Mouse (Mus musculus) embryonic facial prominence, embryonic 12.5 days (tissue): Measurements from ENCODE around the gene Vps51. TPM values are rescaled to one million over a fixed set of nuclear protein-coding genes. Genes with fewer than 3 reads are reported as not detected.
"Not testable (repeated sequence)": the region's sequence is repeated elsewhere in the genome, so short reads cannot be mapped to it uniquely, and the experiment has no call there.

Experiments used
- ATAC-seq: fragments of 200-750 bp; cut with Nextera tagmentation; 2 replicates; pipeline ENCODE4 v1.8.0; 2017; ENCODE audit not compliant: insufficient number of reproducible peaks, insufficient read depth, low FRiP score, low TSS enrichment
- H3K27ac ChIP-seq: fragments of 300-500 bp; sonication (generic); 2 replicates; pipeline ENCODE4 v1.5.1; 2016; ENCODE audit warnings: mild to moderate bottlenecking
- H3K27me3 ChIP-seq: fragments of 300-500 bp; sonication (generic); 2 replicates; pipeline ENCODE4 v1.6.1; 2016; ENCODE audit warnings: mild to moderate bottlenecking, moderate library complexity
- H3K36me3 ChIP-seq: fragments of 300-500 bp; sonication (generic); 2 replicates; pipeline ENCODE4 v1.6.1; 2016; ENCODE audit warnings: mild to moderate bottlenecking
- H3K4me1 ChIP-seq: fragments of 300-500 bp; sonication (generic); 2 replicates; pipeline ENCODE4 v1.6.1; 2016
- H3K4me2 ChIP-seq: fragments of 300-500 bp; sonication (generic); replicated peaks from 2 replicates; pipeline ENCODE4 v1.6.1; 2016; ENCODE audit warnings: mild to moderate bottlenecking, moderate library complexity
- H3K4me3 ChIP-seq: fragments of 300-500 bp; sonication (generic); 2 replicates; pipeline ENCODE4 v1.5.1; 2016; ENCODE audit warnings: mild to moderate bottlenecking
- H3K9ac ChIP-seq: fragments of 300-500 bp; sonication (generic); 2 replicates; pipeline ENCODE4 v1.6.1; 2016; ENCODE audit warnings: mild to moderate bottlenecking, moderate library complexity
- H3K9me3 ChIP-seq: fragments of 300-500 bp; sonication (generic); 2 replicates; pipeline ENCODE4 v1.6.1; 2016; ENCODE audit warnings: mild to moderate bottlenecking, moderate library complexity
- WGBS: fragments of 180-500 bp; shearing (Covaris S2); methylation state at CpG from one replicate; pipeline ENCODE4 v1.1.7; 2016; 5-methylcytosine and 5-hydroxymethylcytosine counted together
- polyA plus RNA-seq: library from polyadenylated mRNA; unstranded; fragments of >200 nt; fragmentation: Nextera tagmentation; extraction: Ambion mirVana; gene quantifications from 2 replicates; pipeline ENCODE4 v1.2.1, GENCODE M21; 2016

The Vps51 gene
- polyA plus RNA-seq, 1 experiment from 2014 or later, result 76.0 TPM

DNA sequence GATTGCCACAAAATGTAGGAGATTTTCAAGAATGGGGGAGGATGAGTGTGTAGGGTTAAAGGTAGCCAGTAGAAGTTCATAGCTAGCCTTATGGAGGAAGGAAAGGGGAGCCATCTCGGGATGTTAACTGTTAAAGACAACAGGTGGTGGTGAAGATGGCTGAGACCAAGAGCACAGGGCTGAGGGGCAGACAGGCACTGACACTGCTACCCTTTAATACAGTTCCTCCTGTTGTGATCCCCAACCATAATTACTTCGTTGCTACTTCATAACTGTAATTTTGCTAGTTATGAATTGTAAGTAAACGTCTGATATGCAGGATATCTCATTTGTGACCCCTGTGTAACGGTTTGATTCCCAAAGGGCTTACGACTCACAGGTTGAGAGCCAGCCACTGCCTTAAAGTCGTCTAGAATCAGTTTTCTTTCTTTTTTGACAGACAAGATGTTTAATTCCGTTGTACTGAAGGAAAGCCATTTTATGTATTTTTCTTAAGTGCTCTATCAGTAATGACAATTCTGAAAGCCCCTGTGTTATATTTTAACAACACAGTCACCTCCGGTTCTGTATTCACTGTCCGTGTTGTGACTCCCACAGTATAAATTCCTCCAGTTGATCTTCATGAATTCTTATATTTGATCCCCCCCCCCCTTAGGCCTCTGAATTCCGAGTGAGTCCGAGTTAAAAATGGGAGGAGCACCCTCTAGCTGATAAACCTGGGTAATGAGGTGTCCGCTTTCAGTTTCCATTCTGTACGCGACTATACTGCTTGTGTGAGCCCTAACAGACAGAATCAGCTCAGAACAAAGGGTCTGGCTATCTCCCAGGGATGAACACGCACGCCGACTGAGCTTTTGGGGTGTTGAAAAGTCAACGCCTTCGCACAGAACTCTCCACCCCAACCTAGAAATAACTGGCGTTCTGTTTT is 31.4 kb downstream of the Vps51 start:
- Histone ChIP-seq H3K9me3 (no peaks in the 10 kb centered on the region), H3K4me3 (peak overlapping the region; percentile 80), H3K4me1 (peaks cover 17% of the 10 kb centered on the region), H3K27ac (peak overlapping the region; percentile 99), H3K4me2 (peak overlapping the region; percentile 98), H3K36me3 (peaks cover 24% of the 10 kb centered on the region), H3K27me3 (no peaks in the 10 kb centered on the region), H3K9ac (peak overlapping the region; percentile 90)
- ATAC-seq, result peak; percentile 31; the same call in 1 of the 2 replicates
- 22% methylated on average over 20 of the region's 20 CpGs for WGBS

DNA sequence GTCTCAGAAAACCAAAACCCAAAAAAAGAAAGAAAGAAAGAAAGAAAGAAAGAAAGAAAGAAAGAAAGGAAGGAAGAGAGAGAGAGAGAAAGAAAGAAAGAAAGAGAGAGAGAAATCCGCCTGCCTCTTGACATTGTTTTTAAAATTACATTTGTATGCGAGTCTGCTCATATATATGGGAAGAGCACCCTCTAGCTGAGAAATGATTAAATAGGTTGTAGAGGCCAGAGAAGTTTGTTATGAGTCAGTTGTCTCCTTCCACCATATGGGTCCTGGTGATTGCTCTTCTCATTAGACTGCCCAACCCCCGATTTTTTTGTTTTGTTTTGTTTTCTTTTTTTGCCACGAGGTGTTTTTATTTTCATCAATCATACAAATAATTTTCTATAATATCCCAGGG is 32.9 kb downstream of the Vps51 start:
- 63% methylated on average over 4 of the region's 4 CpGs for WGBS
- not testable (repeated sequence) for H3K36me3 ChIP-seq, ATAC-seq

DNA sequence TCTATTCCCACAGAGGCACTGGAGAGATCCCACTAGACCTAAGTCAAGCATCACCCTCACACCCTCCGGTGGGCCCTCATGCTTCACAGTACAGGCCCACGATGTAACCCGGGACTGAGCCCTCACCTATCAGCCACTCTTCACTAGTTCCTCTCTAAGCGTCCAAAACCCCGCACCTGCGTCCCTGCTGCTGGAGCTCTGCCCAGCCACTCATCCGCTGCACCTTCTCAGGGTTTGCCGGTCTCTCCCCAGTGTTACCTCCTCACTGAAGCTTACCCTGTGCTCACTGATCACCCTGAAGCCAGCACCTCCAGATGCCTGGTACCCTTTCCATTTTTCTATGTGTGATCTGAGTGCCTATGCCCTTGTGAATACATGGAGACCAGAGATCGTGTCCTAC is 34.7 kb downstream of the Vps51 start:
- 83% methylated on average over 9 of the region's 9 CpGs for WGBS
- ATAC-seq, result no peak
- no peaks in the 10 kb centered on the region for H3K36me3 ChIP-seq
- H3K4me1 ChIP-seq, result 0 out of 2 replicates have a peak, but pooled peaks cover 4% of the 10 kb centered on the region
- no peak overlapping the region for H3K4me3 ChIP-seq
- H3K4me2 ChIP-seq, result no peak overlapping the region
- H3K9ac ChIP-seq, result no peak overlapping the region
- no peaks in the 10 kb centered on the region for H3K9me3 ChIP-seq
- no peak overlapping the region for H3K27ac ChIP-seq
- H3K27me3 ChIP-seq, result no peaks in the 10 kb centered on the region

More for the DNA sequence above, 32.9 kb downstream of the Vps51 start:
- not testable (repeated sequence) for H3K9me3 ChIP-seq, H3K4me2 ChIP-seq, H3K9ac ChIP-seq, H3K4me3 ChIP-seq, H3K27me3 ChIP-seq, H3K27ac ChIP-seq
- peaks cover 17% of the 10 kb centered on the region for H3K4me1 ChIP-seq

DNA sequence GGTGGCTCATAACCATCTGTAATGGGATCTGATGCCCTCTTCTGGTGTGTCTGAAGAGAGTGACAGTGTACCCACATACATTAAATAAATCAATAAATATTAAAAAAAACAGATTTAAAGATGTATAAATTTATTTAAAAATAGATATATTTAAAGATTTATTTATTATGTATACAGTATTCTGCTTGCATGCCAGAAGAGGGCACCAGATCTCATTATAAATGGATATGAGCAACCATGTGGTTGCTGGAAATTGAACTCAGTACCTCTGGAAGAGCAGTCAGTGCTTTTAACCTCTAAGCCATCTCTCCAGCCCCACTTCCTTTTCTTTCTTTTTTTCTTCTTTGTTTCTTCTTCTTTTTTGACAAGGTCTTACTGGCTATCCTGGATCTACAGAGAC is 37.0 kb downstream of the Vps51 start:
- Histone ChIP-seq H3K9ac (no peak overlapping the region), H3K9me3 (no peaks in the 10 kb centered on the region), H3K4me1 (no peaks in the 10 kb centered on the region; the same call in 1 of the 2 replicates), H3K4me2 (no peak overlapping the region), H3K27me3 (no peaks in the 10 kb centered on the region), H3K4me3 (no peak overlapping the region), H3K27ac (no peak overlapping the region), H3K36me3 (no peaks in the 10 kb centered on the region)
- ATAC-seq, result no peak

DNA sequence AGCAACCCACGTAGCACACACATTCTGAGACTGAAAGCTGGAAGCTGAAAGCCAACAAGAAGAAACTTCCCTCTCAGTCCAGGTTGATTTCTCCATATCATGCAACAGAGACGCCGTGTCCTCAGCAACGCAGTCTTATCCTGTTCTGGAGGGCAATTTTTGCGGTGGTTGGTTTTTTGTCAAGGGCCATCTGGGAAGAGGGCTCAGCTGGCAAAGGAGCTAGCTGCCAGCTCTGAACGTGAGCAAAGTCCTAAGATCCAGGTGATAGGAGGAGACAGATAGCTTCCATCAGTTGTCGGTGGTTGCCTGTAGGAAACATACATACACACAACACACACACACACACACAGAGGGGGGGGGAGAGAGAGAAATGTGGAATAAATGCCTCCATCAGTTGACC is 38.7 kb downstream of the Vps51 start:
- Histone ChIP-seq H3K9me3 (no peaks in the 10 kb centered on the region), H3K4me3 (no peak overlapping the region), H3K4me2 (no peak overlapping the region), H3K9ac (no peak overlapping the region), H3K27ac (no peak overlapping the region), H3K4me1 (no peaks in the 10 kb centered on the region; the same call in 1 of the 2 replicates), H3K27me3 (no peaks in the 10 kb centered on the region), H3K36me3 (no peaks in the 10 kb centered on the region)
- 84% methylated on average over 7 of the region's 7 CpGs for WGBS
- ATAC-seq, result no peak

DNA sequence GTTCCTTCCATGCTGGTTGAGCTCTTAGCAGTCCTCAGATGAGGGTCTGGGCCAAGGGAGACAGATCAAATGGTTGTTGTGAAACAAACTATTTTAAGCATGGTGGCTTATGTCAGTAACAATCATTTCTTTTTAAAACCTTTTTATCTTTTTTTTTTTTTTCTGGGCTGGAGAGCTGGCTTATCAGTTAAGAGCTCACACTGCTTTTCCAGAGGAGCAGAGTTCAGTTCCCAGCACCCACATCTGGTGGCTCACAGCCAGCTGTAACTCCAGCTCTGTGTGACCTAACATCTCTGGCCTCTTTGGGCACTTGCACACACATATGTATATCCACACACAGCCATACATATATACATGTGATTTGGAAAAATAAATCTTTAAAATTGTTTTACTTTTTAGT is 39.3 kb downstream of the Vps51 start:
- ATAC-seq, result no peak
- Histone ChIP-seq H3K4me2 (no peak overlapping the region), H3K4me1 (no peaks in the 10 kb centered on the region; the same call in 1 of the 2 replicates), H3K27me3 (no peaks in the 10 kb centered on the region), H3K36me3 (no peaks in the 10 kb centered on the region), H3K9me3 (no peaks in the 10 kb centered on the region), H3K27ac (no peak overlapping the region), H3K9ac (no peak overlapping the region), H3K4me3 (no peak overlapping the region)

DNA sequence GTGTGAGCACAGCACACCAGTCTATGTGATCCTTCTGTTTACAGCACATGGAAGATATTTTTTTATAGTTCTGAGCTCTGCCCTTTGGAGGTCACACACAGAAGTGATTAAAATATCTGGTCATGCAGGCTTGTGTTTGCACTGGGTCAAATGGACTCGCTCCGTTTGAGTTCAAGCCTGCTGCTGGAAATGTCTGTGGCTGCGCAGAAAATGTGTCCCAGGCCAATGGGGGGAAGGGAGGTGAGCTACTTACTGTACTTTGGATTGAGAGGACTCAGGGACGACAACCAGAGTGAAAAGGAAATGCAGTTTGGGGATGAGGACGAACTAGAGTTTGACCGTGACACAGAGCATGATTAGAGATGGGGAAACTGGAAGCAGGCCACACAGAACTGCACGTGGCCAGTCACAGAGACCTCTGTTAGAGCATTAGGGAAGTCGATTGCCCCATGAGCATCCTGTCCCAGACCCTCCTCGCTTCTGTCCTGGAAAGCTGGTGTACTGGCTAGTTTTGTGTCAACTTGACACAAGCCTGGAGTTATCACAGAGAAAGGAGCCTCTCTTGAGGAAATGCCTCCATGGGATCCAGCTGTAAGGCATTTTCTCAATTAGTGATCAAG is 41.0 kb downstream of the Vps51 start:
- Histone ChIP-seq H3K27ac (no peak overlapping the region), H3K27me3 (no peaks in the 10 kb centered on the region), H3K9ac (no peak overlapping the region), H3K4me2 (no peak overlapping the region), H3K36me3 (no peaks in the 10 kb centered on the region), H3K4me3 (no peak overlapping the region), H3K9me3 (no peaks in the 10 kb centered on the region), H3K4me1 (no peaks in the 10 kb centered on the region; the same call in 1 of the 2 replicates)
- 62% methylated on average over 9 of the region's 9 CpGs for WGBS
- ATAC-seq, result no peak

DNA sequence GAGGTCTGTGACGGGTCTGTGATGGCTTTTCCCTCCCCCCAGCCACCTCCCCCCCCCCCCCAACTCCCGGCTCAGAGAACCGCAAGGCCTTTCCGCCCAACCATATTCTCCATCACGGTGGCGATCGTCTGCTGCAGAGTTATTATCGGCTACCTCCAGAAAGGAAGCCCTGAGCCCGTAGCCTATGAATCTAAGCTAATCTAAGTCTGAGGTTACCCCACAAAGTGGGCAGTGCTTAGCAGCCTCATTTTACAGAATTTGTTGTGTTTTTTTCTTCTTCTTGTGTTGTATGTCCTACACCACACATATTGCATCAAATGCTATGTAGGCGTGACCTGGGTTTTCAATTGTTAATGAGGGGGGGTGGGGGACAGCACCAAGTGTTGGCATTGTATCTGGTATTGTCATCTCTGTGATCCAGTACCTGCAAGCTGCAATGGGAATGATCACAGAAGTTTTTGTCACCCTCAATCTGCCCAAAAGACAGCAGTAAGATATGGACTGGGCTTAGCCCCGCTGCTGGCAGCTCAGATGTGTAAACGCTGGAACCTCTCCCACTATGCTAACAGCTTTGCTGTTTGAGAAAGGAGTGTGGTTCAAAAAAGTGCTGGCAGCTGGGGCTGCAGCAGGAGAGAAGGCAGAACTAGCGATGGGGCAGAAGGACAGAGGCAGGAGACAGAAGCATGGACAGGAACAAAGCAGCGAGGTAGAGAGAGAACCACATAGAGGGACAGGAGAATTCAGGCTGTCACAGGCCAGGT is 46.3 kb downstream of the Vps51 start:
- Histone ChIP-seq H3K27ac (no peak overlapping the region), H3K4me1 (no peaks in the 10 kb centered on the region), H3K9me3 (no peaks in the 10 kb centered on the region), H3K4me3 (no peak overlapping the region), H3K36me3 (no peaks in the 10 kb centered on the region), H3K9ac (no peak overlapping the region), H3K4me2 (no peak overlapping the region), H3K27me3 (no peaks in the 10 kb centered on the region)
- 76% methylated on average over 14 of the region's 14 CpGs for WGBS
- ATAC-seq, result no peak

DNA sequence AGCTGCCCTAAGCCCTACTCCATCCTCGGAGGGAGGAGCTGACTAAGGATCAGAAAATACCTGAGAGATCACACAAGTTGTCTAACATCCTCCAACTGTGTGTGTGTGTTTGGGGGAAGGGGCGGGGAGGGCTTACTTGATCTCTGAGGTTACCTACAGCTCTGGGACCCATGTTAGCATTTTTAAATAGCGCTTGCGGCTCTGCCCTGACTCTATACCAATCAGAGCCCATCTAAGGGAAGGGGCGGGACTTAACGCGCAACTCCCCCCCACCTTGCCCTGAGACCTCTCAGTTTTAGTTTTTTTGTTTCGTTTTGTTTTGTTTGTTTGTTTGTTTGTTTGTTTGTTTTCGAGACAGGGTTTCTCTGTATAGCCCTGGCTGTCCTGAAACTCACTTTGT is 47.6 kb downstream of the Vps51 start:
- no peaks in the 10 kb centered on the region for H3K36me3 ChIP-seq
- H3K4me3 ChIP-seq, result no peak overlapping the region
- no peaks in the 10 kb centered on the region for H3K27me3 ChIP-seq
- H3K9me3 ChIP-seq, result no peaks in the 10 kb centered on the region
- H3K27ac ChIP-seq, result no peak overlapping the region
- ATAC-seq, result no peak
- no peak overlapping the region for H3K4me2 ChIP-seq
- no peak overlapping the region for H3K9ac ChIP-seq
- WGBS, result 74% methylated on average over 9 of the region's 9 CpGs
- no peaks in the 10 kb centered on the region for H3K4me1 ChIP-seq

DNA sequence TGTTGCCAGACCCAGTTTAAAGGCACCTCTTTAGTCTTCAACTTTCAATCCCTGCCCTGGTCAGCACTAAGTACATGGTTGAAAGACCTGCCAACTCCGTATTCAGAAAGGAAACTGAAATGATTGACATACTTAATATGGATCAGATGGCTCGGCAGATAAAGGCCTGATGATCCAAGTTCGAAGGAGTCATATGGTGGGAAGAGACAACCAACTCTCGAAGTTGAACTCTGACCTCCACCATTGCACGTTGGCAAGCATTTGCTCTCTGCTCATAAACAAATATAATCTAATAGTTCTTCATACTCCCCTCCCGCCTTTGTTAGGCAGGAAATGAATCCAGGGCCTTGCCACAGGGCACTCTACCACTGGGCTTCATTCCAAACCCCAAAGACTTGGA is 48.0 kb downstream of the Vps51 start:
- 69% methylated on average over 6 of the region's 6 CpGs for WGBS
- H3K9ac ChIP-seq, result no peak overlapping the region
- H3K27me3 ChIP-seq, result 0 out of 2 replicates have a peak, but pooled peaks cover under 1% of the 10 kb centered on the region
- no peaks in the 10 kb centered on the region for H3K4me1 ChIP-seq
- no peaks in the 10 kb centered on the region for H3K9me3 ChIP-seq
- H3K36me3 ChIP-seq, result no peaks in the 10 kb centered on the region
- ATAC-seq, result no peak
- H3K4me3 ChIP-seq, result no peak overlapping the region
- no peak overlapping the region for H3K4me2 ChIP-seq
- H3K27ac ChIP-seq, result no peak overlapping the region

DNA sequence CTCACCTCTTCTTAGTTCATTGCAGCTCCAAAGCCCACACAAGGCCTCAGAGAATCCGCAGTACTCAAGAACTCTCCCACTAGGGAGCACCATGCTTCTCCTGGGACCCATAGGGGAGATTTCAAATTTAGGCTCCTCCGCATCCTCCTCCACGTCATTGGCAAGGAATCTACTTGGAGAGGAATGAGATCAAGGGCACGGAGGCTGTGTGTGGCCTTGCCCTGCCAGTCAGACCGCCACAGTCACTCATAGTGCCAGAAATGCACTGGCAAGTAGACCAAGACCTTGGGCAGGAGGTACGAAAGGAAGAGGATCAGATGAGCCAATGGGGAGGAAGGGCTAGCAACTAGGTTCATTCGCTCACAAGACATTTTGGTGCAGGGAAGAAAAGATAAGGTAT is 53.1 kb downstream of the Vps51 start:
- WGBS, result 86% methylated on average over 7 of the region's 7 CpGs
- no peak for ATAC-seq

More for the DNA sequence above, 53.1 kb downstream of the Vps51 start:
- Histone ChIP-seq H3K27me3 (0 out of 2 replicates have a peak, but pooled peaks cover 3% of the 10 kb centered on the region), H3K4me3 (no peak overlapping the region), H3K4me1 (no peaks in the 10 kb centered on the region), H3K27ac (no peak overlapping the region), H3K36me3 (no peaks in the 10 kb centered on the region), H3K4me2 (no peak overlapping the region), H3K9ac (no peak overlapping the region), H3K9me3 (no peaks in the 10 kb centered on the region)
